Mouse (Mus musculus): Measurements from ENCODE around the gene Rad9a. TPM values are rescaled to one million over a fixed set of nuclear protein-coding genes. Genes with fewer than 3 reads are reported as not detected.

Gene Rad9a
- total RNA-seq, 2 experiments from 2014 or later, result 19.7 to 28.0 TPM

DNA sequence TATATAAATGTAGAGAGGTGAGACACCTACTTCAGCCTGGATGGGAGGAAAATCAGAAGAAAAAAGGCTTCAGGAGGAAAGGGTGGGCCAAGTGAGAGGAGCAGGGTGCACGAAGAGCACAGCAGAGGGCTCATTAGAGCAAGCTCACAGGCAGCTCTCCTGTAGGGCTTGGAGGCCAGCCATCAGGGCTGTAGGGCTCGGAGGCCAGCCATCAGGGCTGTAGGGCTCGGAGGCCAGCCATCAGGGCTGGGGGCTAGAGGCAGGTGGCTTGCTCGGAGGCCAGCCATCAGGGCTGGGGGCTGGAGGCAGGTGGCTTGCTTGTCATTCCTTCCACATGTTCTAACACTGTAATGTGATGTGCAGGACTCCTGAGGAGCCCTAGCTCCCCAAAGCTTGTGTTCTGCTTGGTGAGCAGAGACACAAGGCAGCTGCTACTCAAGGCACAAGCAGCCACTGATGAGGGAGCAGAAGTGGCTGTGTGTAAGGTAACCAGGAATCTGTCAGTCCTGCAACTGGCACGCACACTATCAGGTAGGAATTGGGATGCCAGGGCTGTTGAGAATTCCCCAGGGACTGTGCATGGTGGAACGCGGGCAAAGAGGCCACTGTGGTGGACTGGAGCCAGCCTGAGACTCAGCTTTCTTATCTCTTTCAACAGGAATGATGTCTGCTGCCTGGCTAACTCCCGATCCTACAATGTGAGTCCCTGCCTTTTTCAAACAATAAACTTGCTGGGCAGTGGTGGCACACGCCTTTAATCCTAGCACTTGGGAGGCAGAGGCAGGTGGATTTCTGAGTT lies 34.6 kb downstream of the Rad9a start:
- no peak for ATAC-seq (replicated peaks; ENCODE audit: poor library complexity)

DNA sequence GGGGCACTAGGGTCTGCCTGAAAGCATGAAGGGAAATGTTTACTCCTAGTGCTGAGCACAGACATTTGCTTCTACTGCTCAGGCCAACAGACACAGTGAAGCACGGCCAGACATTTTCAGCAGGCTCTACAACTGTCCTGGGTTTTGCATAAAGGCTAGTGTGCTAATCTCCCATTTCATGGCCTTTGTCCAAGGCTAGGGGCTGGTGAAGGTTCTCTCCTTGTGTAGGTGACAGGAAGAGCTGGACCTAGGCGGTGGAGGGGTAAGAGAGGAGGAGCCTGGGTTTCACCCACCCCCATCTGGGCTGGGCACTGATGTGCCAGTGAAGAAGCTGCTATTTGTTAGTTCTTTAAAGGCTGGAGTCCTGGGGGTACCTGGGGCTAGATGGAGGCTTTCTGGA lies 36.7 kb downstream of the Rad9a start:
- ATAC-seq (replicated peaks; ENCODE audit: poor library complexity), result no peak

DNA sequence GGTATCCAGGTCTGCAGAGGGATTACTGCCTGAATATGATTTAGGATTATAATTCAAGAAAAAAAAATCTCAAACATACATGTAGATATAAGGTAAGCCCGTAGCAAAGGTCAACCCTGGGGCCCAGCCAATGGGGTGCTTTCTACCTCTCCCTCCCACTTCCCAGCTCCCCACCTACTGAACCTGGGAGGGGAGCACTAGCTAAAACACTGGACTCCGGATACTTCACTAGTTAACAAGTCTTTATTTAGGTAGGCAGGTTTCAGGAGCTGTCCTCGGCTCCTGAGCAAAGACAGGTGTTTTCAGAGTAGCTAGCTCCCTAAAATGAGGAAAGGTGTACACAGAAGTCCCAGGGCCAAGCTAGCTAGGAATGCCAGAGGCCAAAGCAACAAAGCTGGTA lies 37.4 kb downstream of the Rad9a start:
- ATAC-seq (replicated peaks; ENCODE audit: poor library complexity), result no peak

DNA sequence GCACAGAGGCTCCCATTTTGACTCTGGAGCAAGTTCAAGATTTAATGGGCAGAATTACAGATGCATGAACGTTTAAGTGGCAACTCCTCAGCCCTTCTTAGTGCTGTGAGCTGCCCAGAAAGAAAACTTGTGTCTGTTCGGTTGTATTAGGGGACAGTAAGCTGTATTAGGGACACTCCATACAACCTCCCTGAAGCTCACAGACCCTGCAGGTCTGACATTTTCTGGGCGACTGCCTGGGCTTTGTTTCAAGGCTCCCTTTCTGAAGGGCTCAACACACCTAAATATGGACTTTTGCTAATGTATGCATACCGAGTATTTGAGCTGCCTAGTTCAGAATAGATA lies 37.9 kb downstream of the Rad9a start:
- no peak; the same call in 1 of the 2 replicates for ATAC-seq (replicated peaks; ENCODE audit: poor library complexity)

DNA sequence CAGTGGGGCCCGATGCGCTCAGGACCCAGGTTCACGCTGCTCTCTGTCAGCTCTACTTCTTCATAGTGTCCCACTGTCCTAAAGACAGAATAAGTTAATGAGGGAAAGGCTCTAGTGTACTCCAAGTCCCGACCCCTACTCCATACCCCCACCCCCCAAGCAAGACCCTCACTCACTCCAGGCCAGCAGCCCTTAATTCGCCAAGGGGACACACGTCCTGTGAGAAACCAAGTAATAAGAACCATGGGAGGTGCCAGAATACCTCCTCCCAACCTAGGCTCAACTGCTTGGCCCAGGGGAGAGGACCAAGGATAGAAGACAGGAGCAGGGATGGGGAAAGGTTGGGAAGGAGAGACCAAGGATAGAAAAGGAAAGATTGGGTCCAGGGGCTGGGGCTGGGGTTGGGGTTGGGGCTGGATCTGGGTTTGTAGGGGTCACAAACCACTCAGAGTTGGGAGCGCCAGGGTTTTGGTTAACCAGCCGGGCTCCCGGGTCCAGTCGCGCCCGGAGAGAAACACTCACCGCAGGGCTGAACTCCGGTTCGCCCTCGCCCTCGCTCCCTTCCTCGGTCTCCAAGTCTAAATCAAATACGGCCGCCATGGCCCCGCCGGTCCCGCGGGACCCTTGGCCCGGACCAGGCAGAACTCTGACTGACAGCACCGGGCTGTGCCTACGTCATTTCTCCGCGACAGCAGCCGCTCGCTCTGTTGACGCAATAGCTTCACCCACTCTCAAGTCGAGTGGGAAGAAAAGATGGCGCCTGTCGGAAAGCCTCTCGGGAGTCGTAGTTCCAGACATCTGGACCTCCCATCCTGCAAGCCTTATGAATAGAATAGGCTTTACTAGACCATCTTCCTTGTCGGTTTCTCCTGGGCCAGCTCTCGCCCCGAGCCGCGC lies 38.6 kb downstream of the Rad9a start, which contains the start of gene Rps6kb2:
TSS of gene Rps6kb2 (minus strand) at position 709 of the 897 bp plus-strand sequence.
- peak; percentile 97 for ATAC-seq (replicated peaks; ENCODE audit: poor library complexity)

DNA sequence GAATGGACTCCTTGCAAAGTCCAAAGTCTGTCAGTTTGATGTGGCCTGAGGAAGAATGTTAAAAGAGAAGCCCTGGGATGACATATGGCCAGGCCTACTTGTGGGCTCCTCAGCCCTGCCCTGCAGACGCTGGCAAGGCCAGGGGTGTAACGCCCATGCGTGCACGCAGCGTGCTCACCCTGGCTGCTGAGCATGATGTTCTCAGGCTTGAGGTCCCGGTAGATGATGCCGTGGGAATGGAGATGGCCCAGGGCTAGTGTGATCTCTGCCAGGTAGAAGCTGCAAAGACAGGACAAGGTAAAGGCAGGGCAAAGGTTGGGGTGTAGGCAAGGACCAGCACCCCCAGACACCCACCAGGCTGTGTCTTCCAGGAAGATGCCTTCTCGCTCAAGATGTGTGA lies 42.4 kb downstream of the Rad9a start:
- no peak for ATAC-seq (replicated peaks; ENCODE audit: poor library complexity)

DNA sequence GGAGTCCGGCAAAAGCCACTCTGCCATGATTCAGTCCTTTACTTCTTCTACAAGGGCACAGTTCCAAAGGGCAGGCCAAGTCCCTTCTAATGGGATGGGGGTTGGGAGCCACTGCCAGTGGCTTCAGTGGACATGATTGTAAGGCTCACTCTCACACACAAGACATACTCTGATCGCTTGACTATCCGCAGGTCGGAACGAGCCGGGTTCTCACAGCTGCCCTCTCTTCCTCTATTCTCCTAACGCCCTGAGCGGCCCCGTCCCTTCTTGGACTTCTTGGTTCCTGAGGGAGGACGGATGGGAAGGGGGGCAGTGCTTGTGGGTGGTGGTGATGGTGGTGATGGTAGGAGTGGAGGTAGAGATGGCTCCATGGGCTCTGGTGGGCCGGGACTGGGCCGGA lies 44.7 kb downstream of the Rad9a start:
- no peak for ATAC-seq (replicated peaks; ENCODE audit: poor library complexity)

DNA sequence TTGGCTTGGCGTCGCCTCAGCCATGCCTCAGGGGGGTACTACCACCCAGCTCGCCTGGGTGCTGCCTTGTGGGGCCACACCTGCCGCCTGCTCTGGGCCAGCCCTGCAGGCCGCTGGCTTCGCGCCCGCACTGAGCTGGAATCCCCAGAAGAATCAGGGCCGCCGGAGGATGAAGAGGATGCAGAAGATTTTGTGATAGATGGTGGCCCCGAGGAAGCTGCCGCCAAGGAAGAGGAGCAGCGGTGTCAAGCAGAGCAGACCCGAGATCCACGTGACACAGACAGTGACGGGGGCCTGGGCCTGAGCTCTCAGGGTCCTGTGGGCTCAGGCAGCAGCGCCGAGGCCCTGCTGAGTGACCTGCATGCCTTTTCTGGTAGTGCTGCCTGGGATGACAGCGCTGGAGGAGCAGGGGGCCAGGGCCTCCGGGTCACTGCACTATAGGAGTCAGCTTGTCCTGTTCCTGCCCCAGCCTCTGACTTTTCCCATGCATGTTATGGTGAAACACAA lies 45.3 kb downstream of the Rad9a start:
- no peak for ATAC-seq (replicated peaks; ENCODE audit: poor library complexity)

DNA sequence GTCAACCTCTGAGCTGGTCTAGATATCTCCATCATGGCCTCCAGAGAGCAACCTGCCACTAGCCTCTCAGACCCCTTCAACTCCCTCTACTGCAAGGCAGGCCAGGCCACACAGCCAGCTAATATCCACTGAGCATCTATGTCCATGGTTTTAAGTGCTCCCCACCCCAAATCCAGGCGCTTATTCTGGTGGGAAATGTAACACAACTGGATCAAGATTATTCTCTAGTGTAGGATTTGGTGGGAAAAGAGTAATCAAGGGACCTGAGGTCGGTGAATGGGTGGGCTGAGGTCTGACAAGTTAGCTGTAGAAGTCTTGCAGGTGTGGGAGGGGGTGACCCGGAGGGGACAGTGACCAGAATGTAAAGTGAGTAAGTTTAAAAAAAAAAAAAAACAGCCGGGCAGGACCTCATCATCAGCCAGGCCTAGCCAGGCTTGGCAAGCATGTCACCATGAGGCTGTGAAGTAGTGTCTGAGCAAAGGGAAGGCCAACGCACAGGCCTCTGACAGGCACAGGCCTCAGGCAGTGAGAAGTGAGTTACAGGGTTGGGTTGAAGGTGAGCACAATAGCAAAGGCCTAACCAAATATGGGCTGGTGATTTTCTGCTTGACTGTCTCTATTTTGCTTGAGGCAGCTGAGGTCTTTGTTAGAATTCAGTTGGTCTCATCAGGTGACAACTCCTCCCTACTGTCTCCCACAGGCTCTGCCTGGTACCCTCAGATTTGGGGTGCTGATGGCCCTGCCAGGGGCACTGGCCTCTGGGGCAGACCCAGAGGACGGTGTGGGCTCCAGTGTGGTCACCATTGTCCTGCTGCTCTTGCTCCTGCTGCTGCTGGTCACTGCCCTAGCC lies 46.0 kb downstream of the Rad9a start:
- ATAC-seq (replicated peaks; ENCODE audit: poor library complexity), result peak; percentile 28; the same call in 1 of the 2 replicates

DNA sequence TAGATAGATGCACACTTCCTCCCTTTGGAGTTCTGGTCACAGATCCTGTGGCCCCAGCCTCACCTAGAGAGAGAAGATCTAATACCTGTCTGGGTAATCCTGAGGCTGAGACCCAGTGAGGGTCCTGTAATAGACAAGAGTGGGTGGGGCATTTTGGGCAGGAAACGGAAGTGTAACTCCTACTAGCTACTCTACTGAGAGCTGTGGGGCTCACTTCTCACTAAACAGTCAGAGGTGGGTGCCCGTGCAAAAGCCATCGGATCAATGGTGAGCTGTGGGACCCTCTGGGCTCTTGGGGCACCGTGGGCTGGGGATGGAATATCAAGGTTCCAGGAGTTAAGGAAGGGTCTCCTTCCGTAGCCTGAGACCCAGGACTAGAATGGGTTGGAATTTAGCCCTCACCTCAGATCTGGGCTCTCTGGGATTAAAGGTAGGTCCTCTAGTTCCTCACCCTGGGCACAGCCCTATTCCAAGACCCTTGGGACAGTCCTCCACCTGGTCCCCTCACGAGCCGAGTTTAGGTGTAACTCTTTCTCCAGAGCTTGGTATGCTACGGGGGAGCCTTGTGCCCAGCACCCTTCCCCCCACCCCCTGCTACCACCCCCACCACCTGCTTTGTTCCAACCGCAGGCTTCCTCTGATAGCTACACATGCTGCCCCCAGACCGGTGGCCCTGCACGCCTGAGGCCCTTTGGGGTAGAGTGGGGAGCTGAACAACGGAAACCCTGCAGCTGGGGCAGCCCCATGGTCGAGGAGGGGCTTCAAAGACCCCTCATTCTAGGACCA lies 46.8 kb downstream of the Rad9a start:
- ATAC-seq (replicated peaks; ENCODE audit: poor library complexity), result peak; percentile 66

DNA sequence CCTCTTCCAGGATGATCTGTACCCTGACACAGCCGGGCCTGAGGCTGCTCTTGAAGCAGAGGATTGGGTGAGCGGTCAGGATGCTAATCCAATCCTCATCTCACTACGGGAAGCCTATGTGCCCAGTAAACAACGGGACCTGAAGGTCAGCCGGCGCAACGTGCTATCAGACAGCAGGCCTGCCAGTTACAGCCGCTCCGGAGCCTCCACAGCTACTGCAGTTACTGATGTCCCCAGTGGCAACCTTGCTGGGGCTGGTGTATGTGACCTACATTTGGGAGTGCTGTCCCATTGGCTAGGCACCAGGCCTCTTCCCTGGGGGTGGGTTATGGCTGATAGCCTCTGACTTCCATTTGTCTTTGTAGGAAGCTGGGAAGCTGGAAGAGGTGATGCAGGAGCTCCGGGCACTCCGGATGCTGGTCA lies 48.2 kb downstream of the Rad9a start, which contains the start of gene Ptprcap:
TSS of gene Ptprcap (plus strand) at position 373 of the 423 bp plus-strand sequence.
- ATAC-seq (replicated peaks; ENCODE audit: poor library complexity), result no peak

DNA sequence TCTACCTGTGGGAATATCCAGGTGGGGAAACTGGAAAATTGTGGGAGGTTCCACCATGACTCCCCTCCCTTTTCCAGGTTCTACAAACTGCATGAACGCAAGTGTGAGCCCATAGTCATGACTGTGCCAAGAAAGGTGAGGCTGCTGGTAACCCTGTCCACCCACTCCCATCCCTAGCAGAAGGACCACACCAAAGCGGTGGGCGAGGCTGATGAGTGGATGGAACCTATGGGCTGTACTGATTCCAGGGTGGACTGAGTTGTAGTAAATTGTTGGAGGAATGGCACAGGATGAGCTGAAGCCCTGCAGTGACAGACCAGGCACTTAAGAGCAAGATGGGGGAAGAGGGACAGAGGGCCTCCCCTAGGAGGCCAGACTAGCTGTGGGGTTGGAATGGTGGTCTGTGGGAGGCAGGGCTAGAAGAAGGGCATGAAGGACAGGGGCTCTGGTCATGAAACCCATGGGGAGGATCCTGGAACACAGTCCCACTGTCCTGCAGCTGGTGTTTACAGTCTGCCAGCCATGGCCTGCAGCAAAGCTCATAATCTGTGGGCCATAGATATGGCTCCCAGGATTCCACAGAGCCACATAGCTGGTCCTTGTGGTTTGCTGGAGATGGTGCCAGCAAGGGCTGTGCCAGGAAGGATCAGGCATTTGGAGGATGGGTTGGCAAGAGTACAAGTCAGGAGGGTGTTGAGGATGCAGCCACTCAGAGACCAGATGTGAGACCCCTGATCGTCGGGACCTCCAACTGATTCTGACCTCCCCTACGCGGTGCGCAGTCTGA lies 48.8 kb downstream of the Rad9a start:
- no peak for ATAC-seq (replicated peaks; ENCODE audit: poor library complexity)

DNA sequence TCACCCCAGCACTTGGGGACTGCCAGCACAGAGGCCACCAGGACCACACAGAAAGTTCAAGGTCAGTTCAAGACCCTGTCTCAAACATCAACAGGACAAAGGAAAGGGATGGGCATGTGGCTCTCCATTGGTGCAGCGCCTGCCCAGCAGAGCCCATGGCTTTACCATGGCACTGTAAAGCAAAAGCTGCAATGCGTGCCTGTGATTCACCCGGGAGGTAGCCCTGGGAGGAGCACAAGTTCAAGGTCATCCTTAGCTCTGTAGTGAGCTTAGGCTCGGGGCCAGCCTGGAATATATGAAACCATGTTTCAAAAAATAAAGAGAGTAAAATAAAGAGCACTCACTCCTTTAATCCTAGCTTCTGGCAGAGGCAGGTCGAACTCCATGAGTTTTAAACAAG lies 49.6 kb downstream of the Rad9a start:
- no peak for ATAC-seq (replicated peaks; ENCODE audit: poor library complexity)

DNA sequence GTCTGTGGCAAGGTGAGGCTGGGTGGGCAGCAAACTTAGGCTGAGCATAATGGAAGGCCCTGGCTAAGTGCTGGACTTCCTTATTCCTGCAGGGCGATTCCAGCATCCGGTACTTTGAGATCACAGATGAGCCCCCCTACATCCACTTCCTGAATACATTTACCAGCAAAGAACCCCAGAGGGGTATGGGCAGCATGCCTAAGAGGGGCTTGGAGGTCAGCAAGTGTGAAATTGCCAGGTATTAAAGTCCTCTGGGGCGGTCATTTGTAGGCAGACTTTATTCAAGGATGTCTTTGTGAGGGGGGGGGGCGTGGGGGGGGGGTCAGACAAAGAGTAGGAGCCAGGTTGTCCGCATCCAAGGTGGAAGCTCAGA lies 50.0 kb downstream of the Rad9a start:
- no peak for ATAC-seq (replicated peaks; ENCODE audit: poor library complexity)

DNA sequence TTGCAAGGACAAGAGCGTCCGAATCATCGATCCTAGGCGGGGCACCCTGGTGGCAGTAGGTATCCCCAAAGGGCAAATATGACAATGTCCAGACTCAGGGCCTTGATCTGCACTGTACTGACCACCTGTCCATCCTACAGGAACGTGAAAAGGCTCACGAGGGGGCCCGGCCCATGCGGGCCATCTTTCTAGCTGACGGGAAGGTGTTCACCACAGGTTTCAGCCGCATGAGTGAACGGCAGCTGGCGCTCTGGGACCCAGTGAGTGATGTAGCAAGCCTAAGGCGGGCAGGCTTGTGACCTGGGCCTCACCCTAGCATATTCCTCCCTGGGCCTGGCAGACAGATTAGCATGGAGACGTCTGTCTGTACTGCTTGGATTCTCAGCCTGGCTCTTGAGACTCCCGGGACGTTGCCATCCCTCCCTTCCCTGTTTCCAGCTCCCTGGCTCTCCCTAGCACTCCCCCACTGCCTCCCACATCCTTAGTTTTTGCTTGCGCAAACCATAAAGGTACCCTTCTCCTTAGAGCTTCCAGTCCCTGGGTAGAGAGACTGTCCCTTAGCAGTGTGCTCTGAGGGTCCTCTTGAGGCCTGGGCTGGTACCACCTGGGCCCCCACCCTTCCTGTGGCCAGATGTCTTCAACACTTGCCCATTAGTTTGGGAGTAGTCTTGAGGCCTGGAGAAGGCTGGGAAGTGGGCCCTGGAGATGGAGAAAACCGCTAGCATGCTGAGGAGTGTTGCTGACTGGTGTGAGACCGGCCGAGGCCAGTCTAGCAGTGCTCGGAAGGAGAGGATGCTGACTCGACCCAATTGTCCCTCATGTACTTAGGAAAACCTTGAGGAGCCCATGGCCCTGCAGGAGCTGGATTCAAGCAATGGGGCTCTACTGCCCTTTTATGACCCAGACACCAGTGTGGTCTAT lies 50.6 kb downstream of the Rad9a start:
- ATAC-seq (replicated peaks; ENCODE audit: poor library complexity), result no peak

DNA sequence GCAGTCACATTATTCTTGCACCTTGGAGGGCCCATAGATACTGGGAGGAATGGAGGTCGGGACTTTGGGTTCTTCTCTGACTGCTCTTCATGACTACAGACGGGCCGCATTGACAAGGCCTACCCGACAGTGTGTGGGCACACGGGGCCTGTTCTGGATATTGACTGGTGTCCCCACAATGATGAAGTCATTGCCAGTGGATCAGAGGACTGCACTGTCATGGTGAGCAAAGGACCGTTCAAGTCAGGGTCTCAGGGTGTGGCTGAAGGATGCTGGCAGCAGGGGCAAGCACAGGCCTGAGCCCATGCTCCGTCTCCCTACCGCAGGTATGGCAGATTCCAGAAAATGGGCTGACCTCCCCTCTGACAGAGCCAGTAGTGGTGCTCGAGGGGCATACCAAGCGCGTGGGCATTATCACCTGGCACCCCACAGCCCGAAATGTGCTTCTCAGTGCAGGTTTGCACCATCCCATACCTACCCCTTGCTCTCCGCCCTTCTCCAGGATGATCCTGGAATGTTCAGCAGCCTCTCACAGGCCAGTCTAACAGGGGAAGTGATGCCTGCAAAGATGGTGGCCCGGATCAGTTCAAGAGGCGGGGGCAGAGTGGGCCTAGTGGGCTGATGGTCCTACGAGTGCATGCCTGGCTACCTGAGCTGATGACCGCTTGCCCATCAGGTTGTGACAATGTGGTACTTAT lies 51.5 kb downstream of the Rad9a start:
- ATAC-seq (replicated peaks; ENCODE audit: poor library complexity), result no peak

DNA sequence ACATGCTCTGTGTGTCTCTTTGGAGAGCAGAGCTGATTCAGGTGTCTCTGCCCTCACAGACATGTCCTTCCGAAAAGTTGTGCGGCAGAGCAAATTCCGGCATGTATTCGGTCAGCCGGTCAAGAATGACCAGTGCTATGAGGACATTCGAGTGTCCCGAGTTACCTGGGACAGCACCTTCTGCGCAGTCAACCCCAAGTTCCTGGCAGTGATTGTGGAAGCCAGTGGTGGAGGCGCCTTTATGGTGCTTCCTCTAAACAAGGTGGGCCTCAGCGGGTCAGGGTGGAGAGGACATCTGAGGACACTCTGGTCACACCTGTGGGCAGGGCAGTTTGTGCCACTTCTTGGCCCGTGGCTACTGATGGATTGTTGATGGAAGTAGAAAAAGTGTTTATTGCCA lies 52.2 kb downstream of the Rad9a start:
- ATAC-seq (replicated peaks; ENCODE audit: poor library complexity), result no peak

DNA sequence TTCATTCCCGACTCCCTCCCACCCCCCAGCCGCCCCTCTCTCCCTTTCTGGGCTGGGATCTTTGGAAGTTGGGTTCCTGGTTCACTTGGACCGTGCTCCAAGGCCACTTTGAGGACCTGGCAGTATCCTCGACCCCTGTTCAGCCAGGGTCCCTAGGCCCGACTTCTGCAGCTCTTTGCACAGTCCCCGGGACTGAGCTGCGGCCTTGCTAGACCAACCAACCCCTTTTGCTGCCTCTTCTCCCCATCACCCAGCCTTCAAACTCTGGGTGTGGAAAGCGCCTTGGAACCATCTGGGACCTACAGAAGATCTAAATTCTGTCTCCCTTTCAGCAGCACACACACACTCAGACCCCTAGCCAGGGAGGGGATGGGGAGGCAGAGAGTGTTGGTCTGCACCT lies 52.6 kb downstream of the Rad9a start:
- no peak for ATAC-seq (replicated peaks; ENCODE audit: poor library complexity)
